Mouse (Mus musculus): ENCODE results near the gene Col16a1. TPM values are rescaled to one million over a fixed set of nuclear protein-coding genes. Genes with fewer than 3 reads are reported as not detected.

Gene Col16a1
- total and polyA plus RNA-seq, 3 experiments, result not detected

GRCm38 (mm10) chr4:130124110-130124509 lies 76.5 kb downstream of the Col16a1 start:
- TF ChIP-seq GATA2 (IDR thresholded peaks at IDR 0.05; ENCODE audit: borderline replicate concordance, low read depth, low read length) (no peak), CTCF (IDR thresholded peaks at IDR 0.05; ENCODE audit: low read depth, low read length) (no peak), POLR2AphosphoS5 (IDR thresholded peaks at IDR 0.05; ENCODE audit: insufficient replicate concordance, low read depth, low read length) (no peak), TAL1 (conservative IDR thresholded peaks at IDR 0.05; ENCODE audit: low read depth, low read length) (no peak), GATA1 (IDR thresholded peaks at IDR 0.05; ENCODE audit: borderline replicate concordance, low read length) (no peak)
- Histone ChIP-seq H3K4me3 (ENCODE audit: low read depth, low read length) (no peak overlapping the region), H3K27me3 (ENCODE audit: insufficient read depth, low read length) (no peaks in the 10 kb centered on the region), H3K9me3 (replicated peaks) (no peaks in the 10 kb centered on the region), H3K36me3 (replicated peaks) (peaks cover 86% of the 10 kb centered on the region), H3K4me1 (ENCODE audit: insufficient read depth, low read depth, low read length) (peaks cover 52% of the 10 kb centered on the region)
- ATAC-seq (ENCODE audit: extremely low read depth, insufficient number of reproducible peaks, low FRiP score, poor library complexity, severe bottlenecking) (no peak), DNase-seq (ENCODE audit: low spot score) (no peak)

GRCm38 (mm10) chr4:130125164-130125563 lies 77.5 kb downstream of the Col16a1 start:
- Histone ChIP-seq H3K9me3 (replicated peaks) (no peaks in the 10 kb centered on the region), H3K36me3 (replicated peaks) (peaks cover 88% of the 10 kb centered on the region)

GRCm38 (mm10) chr4:130125935-130126334 lies 78.3 kb downstream of the Col16a1 start:
- Histone ChIP-seq H3K4me3 (ENCODE audit: low read depth, low read length) (no peak overlapping the region), H3K9me3 (replicated peaks) (no peaks in the 10 kb centered on the region), H3K4me1 (ENCODE audit: insufficient read depth, low read depth, low read length) (peaks cover 67% of the 10 kb centered on the region), H3K27me3 (ENCODE audit: insufficient read depth, low read length) (no peaks in the 10 kb centered on the region), H3K36me3 (replicated peaks) (peaks cover 81% of the 10 kb centered on the region)
- DNase-seq (ENCODE audit: low spot score) (no peak), ATAC-seq (ENCODE audit: extremely low read depth, insufficient number of reproducible peaks, low FRiP score, poor library complexity, severe bottlenecking) (no peak)
- TF ChIP-seq CTCF (IDR thresholded peaks at IDR 0.05; ENCODE audit: low read depth, low read length), result no peak
- no peak for TF ChIP-seq POLR2AphosphoS5 (IDR thresholded peaks at IDR 0.05; ENCODE audit: insufficient replicate concordance, low read depth, low read length)
- TF ChIP-seq TAL1 (conservative IDR thresholded peaks at IDR 0.05; ENCODE audit: low read depth, low read length), result no peak
- no peak for TF ChIP-seq GATA1 (IDR thresholded peaks at IDR 0.05; ENCODE audit: borderline replicate concordance, low read length)
- no peak for TF ChIP-seq GATA2 (IDR thresholded peaks at IDR 0.05; ENCODE audit: borderline replicate concordance, low read depth, low read length)

More at GRCm38 (mm10) chr4:130125164-130125563, 77.5 kb downstream of the Col16a1 start:
- Histone ChIP-seq H3K27me3 (ENCODE audit: insufficient read depth, low read length) (no peaks in the 10 kb centered on the region), H3K4me3 (ENCODE audit: low read depth, low read length) (no peak overlapping the region), H3K4me1 (ENCODE audit: insufficient read depth, low read depth, low read length) (peaks cover 63% of the 10 kb centered on the region)
- ATAC-seq (ENCODE audit: extremely low read depth, insufficient number of reproducible peaks, low FRiP score, poor library complexity, severe bottlenecking) (no peak), DNase-seq (ENCODE audit: low spot score) (no peak)
- TF ChIP-seq TAL1 (conservative IDR thresholded peaks at IDR 0.05; ENCODE audit: low read depth, low read length) (no peak), CTCF (IDR thresholded peaks at IDR 0.05; ENCODE audit: low read depth, low read length) (no peak), POLR2AphosphoS5 (IDR thresholded peaks at IDR 0.05; ENCODE audit: insufficient replicate concordance, low read depth, low read length) (no peak), GATA2 (IDR thresholded peaks at IDR 0.05; ENCODE audit: borderline replicate concordance, low read depth, low read length) (no peak), GATA1 (IDR thresholded peaks at IDR 0.05; ENCODE audit: borderline replicate concordance, low read length) (no peak)

GRCm38 (mm10) chr4:130128907-130129306 lies 81.3 kb downstream of the Col16a1 start:
- no peak for TF ChIP-seq CTCF (IDR thresholded peaks at IDR 0.05; ENCODE audit: low read depth, low read length)
- H3K4me1 ChIP-seq (ENCODE audit: insufficient read depth, low read depth, low read length), result peaks cover 72% of the 10 kb centered on the region
- H3K36me3 ChIP-seq (replicated peaks), result peaks cover 51% of the 10 kb centered on the region
- no peaks in the 10 kb centered on the region for H3K9me3 ChIP-seq (replicated peaks)
- no peak overlapping the region; the same call in 1 of the 2 replicates for H3K4me3 ChIP-seq (ENCODE audit: low read depth, low read length)
- no peaks in the 10 kb centered on the region for H3K27me3 ChIP-seq (ENCODE audit: insufficient read depth, low read length)
- DNase-seq (ENCODE audit: low spot score) (no peak), ATAC-seq (ENCODE audit: extremely low read depth, insufficient number of reproducible peaks, low FRiP score, poor library complexity, severe bottlenecking) (peak; percentile 51)

GRCm38 (mm10) chr4:130130082-130130481 lies 82.4 kb downstream of the Col16a1 start:
- no peak for TF ChIP-seq GATA2 (IDR thresholded peaks at IDR 0.05; ENCODE audit: borderline replicate concordance, low read depth, low read length)
- no peak for TF ChIP-seq TAL1 (conservative IDR thresholded peaks at IDR 0.05; ENCODE audit: low read depth, low read length)
- no peak for TF ChIP-seq GATA1 (IDR thresholded peaks at IDR 0.05; ENCODE audit: borderline replicate concordance, low read length)
- no peak for TF ChIP-seq POLR2AphosphoS5 (IDR thresholded peaks at IDR 0.05; ENCODE audit: insufficient replicate concordance, low read depth, low read length)
- no peak for TF ChIP-seq CTCF (IDR thresholded peaks at IDR 0.05; ENCODE audit: low read depth, low read length)
- DNase-seq (ENCODE audit: low spot score) (no peak), ATAC-seq (ENCODE audit: extremely low read depth, insufficient number of reproducible peaks, low FRiP score, poor library complexity, severe bottlenecking) (no peak)
- Histone ChIP-seq H3K36me3 (replicated peaks) (peaks cover 39% of the 10 kb centered on the region), H3K4me1 (ENCODE audit: insufficient read depth, low read depth, low read length) (peaks cover 80% of the 10 kb centered on the region), H3K27me3 (ENCODE audit: insufficient read depth, low read length) (no peaks in the 10 kb centered on the region), H3K4me3 (ENCODE audit: low read depth, low read length) (no peak overlapping the region), H3K9me3 (replicated peaks) (no peaks in the 10 kb centered on the region)

- Histone ChIP-seq H3K36me3 (replicated peaks) (peaks cover 32% of the 10 kb centered on the region), H3K4me1 (ENCODE audit: insufficient read depth, low read depth, low read length) (peaks cover 85% of the 10 kb centered on the region), H3K4me3 (ENCODE audit: low read depth, low read length) (no peak overlapping the region), H3K27me3 (ENCODE audit: insufficient read depth, low read length) (peaks cover 3% of the 10 kb centered on the region; the same call in 1 of the 2 replicates), H3K9me3 (replicated peaks) (no peaks in the 10 kb centered on the region)
- DNase-seq (ENCODE audit: low spot score) (no peak), ATAC-seq (ENCODE audit: extremely low read depth, insufficient number of reproducible peaks, low FRiP score, poor library complexity, severe bottlenecking) (no peak)
- TF ChIP-seq CTCF (IDR thresholded peaks at IDR 0.05; ENCODE audit: low read depth, low read length), result no peak
- no peak for TF ChIP-seq POLR2AphosphoS5 (IDR thresholded peaks at IDR 0.05; ENCODE audit: insufficient replicate concordance, low read depth, low read length)
- no peak for TF ChIP-seq TAL1 (conservative IDR thresholded peaks at IDR 0.05; ENCODE audit: low read depth, low read length)
- no peak for TF ChIP-seq GATA2 (IDR thresholded peaks at IDR 0.05; ENCODE audit: borderline replicate concordance, low read depth, low read length)
- TF ChIP-seq GATA1 (IDR thresholded peaks at IDR 0.05; ENCODE audit: borderline replicate concordance, low read length), result no peak
These were observed 83.2 kb downstream of the Col16a1 start for GRCm38 (mm10) chr4:130130641-130131350.
